ENCODE assay signal across 8 mouse cellular contexts in the genomic region with DNA sequence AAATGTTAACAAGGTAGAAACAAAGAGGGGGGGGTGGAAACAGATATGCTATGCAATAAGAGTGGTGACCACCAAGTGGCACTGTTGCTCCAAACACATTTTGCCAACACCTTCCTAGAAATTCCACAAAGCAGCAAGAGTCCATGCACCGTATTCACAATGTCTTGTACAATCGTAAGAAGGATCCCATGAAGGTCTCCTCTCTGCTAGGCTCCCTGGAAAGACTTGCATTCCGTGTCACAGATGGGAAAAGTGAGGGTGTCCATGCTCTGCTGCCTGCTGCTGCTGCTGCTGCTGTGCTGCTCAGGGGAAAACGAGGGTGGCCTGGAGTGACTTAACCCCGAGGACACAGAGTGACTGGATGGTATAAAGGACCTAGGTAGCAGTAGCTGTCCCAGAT. TPM values are rescaled to one million over a fixed set of nuclear protein-coding genes. Genes with fewer than 3 reads are reported as not detected.
DNase-seq lines count a peak whose midpoint lies in the region; ATAC-seq lines count a peak whose summit lies in the region.

No protein-coding gene starts in this region.

- ATAC-seq in embryonic facial prominence, embryonic 11.5 days (replicated peaks; ENCODE audit: insufficient number of reproducible peaks, low FRiP score, low TSS enrichment, low read depth) = no peak
- ATAC-seq in hindbrain, embryonic 16.5 days = peak; percentile 48; the same call in 1 of the 2 replicates
- ATAC-seq in limb, embryonic 13.5 days (ENCODE audit: low FRiP score, low read depth) = no peak
- no peak for ATAC-seq in neural tube, embryonic 14.5 days (ENCODE audit: low read depth)

- H3K4me1 ChIP-seq in embryonic facial prominence, embryonic 11.5 days (ENCODE audit: control insufficient read depth, insufficient read depth, low read length) = no peaks in the 10 kb centered on the region
- peaks cover 6% of the 10 kb centered on the region for H3K4me1 ChIP-seq in hindbrain, embryonic 16.5 days (ENCODE audit: control insufficient read depth, insufficient read depth, low read depth, low read length)
- H3K4me1 ChIP-seq in limb, embryonic 13.5 days = peaks cover 10% of the 10 kb centered on the region
- H3K4me1 ChIP-seq in neural tube, embryonic 14.5 days (ENCODE audit: control insufficient read depth, insufficient read depth, low read length) = no peaks in the 10 kb centered on the region; the same call in 1 of the 2 replicates

- DNase-seq in adrenal gland, postnatal 36 days = peak; percentile 12 to 17
- no peak for DNase-seq in adrenal gland, adult 2 months
- peak; percentile 15 for DNase-seq in A20 (ENCODE audit: low read depth, low spot score)
- peak; percentile 65 for DNase-seq in embryonic facial prominence, embryonic 11.5 days (ENCODE audit: low spot score)
- no peak for DNase-seq in thymus, postnatal 10 days (ENCODE audit: low spot score in 2 of 2)

- no peaks in the 10 kb centered on the region for H3K36me3 ChIP-seq in embryonic facial prominence, embryonic 11.5 days (replicated peaks; ENCODE audit: control insufficient read depth, insufficient read depth, low read depth, low read length)
- H3K36me3 ChIP-seq in hindbrain, embryonic 16.5 days (ENCODE audit: control insufficient read depth, insufficient read depth, low read length) = no peaks in the 10 kb centered on the region
- H3K36me3 ChIP-seq in limb, embryonic 13.5 days = no peaks in the 10 kb centered on the region
- no peaks in the 10 kb centered on the region for H3K36me3 ChIP-seq in neural tube, embryonic 14.5 days (ENCODE audit: control insufficient read depth, insufficient read depth, low read length)

- H3K4me2 ChIP-seq in embryonic facial prominence, embryonic 11.5 days (ENCODE audit: low read depth, low read length) = peak overlapping the region; percentile 29
- H3K4me2 ChIP-seq in hindbrain, embryonic 16.5 days (ENCODE audit: low read length) = peak overlapping the region; percentile 55
- H3K4me2 ChIP-seq in limb, embryonic 13.5 days (replicated peaks) = peak overlapping the region; percentile 51
- H3K4me2 ChIP-seq in neural tube, embryonic 14.5 days (ENCODE audit: low read depth, low read length) = peak overlapping the region; percentile 29; the same call in 1 of the 2 replicates

- no peaks in the 10 kb centered on the region for H3K27me3 ChIP-seq in embryonic facial prominence, embryonic 11.5 days (ENCODE audit: control insufficient read depth, insufficient read depth, low read length)
- H3K27me3 ChIP-seq in hindbrain, embryonic 16.5 days (replicated peaks; ENCODE audit: control insufficient read depth, insufficient read depth, low read length) = no peaks in the 10 kb centered on the region
- 0 out of 2 replicates have a peak, but pooled peaks cover 2% of the 10 kb centered on the region for H3K27me3 ChIP-seq in limb, embryonic 13.5 days
- no peaks in the 10 kb centered on the region for H3K27me3 ChIP-seq in neural tube, embryonic 14.5 days (ENCODE audit: control insufficient read depth, insufficient read depth, low read length)

- H3K27ac ChIP-seq in embryonic facial prominence, embryonic 11.5 days (replicated peaks; ENCODE audit: low read depth, low read length) = no peak overlapping the region
- H3K27ac ChIP-seq in hindbrain, embryonic 16.5 days (ENCODE audit: low read depth, low read length) = no peak overlapping the region
- H3K27ac ChIP-seq in limb, embryonic 13.5 days = no peak overlapping the region
- H3K27ac ChIP-seq in neural tube, embryonic 14.5 days (ENCODE audit: low read depth, low read length) = no peak overlapping the region

- H3K9me3 ChIP-seq in embryonic facial prominence, embryonic 11.5 days (replicated peaks; ENCODE audit: control insufficient read depth, low read length) = no peaks in the 10 kb centered on the region
- H3K9me3 ChIP-seq in hindbrain, embryonic 16.5 days (ENCODE audit: control insufficient read depth, low read length) = no peaks in the 10 kb centered on the region
- H3K9me3 ChIP-seq in limb, embryonic 13.5 days = no peaks in the 10 kb centered on the region
- H3K9me3 ChIP-seq in neural tube, embryonic 14.5 days (ENCODE audit: control insufficient read depth, low read length) = no peaks in the 10 kb centered on the region

- H3K4me3 ChIP-seq in embryonic facial prominence, embryonic 11.5 days (ENCODE audit: low read depth, low read length) = no peak overlapping the region
- no peak overlapping the region for H3K4me3 ChIP-seq in hindbrain, embryonic 16.5 days (ENCODE audit: low read length)
- H3K4me3 ChIP-seq in limb, embryonic 13.5 days = 0 out of 2 replicates have a peak overlapping the region, but pooled peaks have one; percentile 5
- H3K4me3 ChIP-seq in neural tube, embryonic 14.5 days (ENCODE audit: low read depth, low read length) = no peak overlapping the region

- no peak overlapping the region; the same call in 1 of the 2 replicates for H3K9ac ChIP-seq in embryonic facial prominence, embryonic 11.5 days (replicated peaks; ENCODE audit: low read length)
- H3K9ac ChIP-seq in hindbrain, embryonic 16.5 days (ENCODE audit: low read depth, low read length) = peak overlapping the region; percentile 57; the same call in 1 of the 2 replicates
- H3K9ac ChIP-seq in limb, embryonic 13.5 days = no peak overlapping the region
- 0 out of 2 replicates have a peak overlapping the region, but pooled peaks have one; percentile 21 for H3K9ac ChIP-seq in neural tube, embryonic 14.5 days (replicated peaks; ENCODE audit: low read depth, low read length)

- 14% methylated on average over 5 of the region's 5 CpGs for WGBS in embryonic facial prominence, embryonic 11.5 days
- 15% methylated on average over 5 of the region's 5 CpGs for WGBS in hindbrain, embryonic 16.5 days
- 11% methylated on average over 5 of the region's 5 CpGs for WGBS in limb, embryonic 13.5 days
- WGBS in neural tube, embryonic 14.5 days = 20% methylated on average over 5 of the region's 5 CpGs

RNA-seq across cellular contexts. Expression of gene Dhrs7c, which starts 21.6 kb away (rescaled TPM):
- total RNA-seq in adrenal gland, postnatal 36 days (2021) = not detected
- total RNA-seq in adrenal gland, adult 2 months (2021) = not detected
- not detected in 2 replicates for polyA plus RNA-seq in adrenal gland, adult 2 months (2012; rRNA removed)
- polyA plus RNA-seq in embryonic facial prominence, embryonic 11.5 days (2014; fragmentation: Nextera tagmentation; extraction: Ambion mirVana) = not detected in 2 replicates
- polyA plus RNA-seq in hindbrain, embryonic 16.5 days (2015; fragmentation: Nextera tagmentation; extraction: Ambion mirVana) = 0.82 TPM in 1 of 2 replicates, not detected in the other
- polyA plus RNA-seq in limb, embryonic 13.5 days (2015; fragmentation: Nextera tagmentation; extraction: Ambion mirVana) = 5.4 and 5.7 TPM in 2 replicates
- polyA plus RNA-seq in neural tube, embryonic 14.5 days (2014; fragmentation: Nextera tagmentation; extraction: Ambion mirVana) = 0.33 TPM in 1 of 2 replicates, not detected in the other

RNA-seq across cellular contexts. Expression of gene Gsg1l2, which starts 45.2 kb away (rescaled TPM):
- total RNA-seq in adrenal gland, postnatal 36 days (2021) = not detected
- total RNA-seq in adrenal gland, adult 2 months (2021) = not detected
- not detected in 2 replicates for polyA plus RNA-seq in adrenal gland, adult 2 months (2012; rRNA removed)
- polyA plus RNA-seq in embryonic facial prominence, embryonic 11.5 days (2014; fragmentation: Nextera tagmentation; extraction: Ambion mirVana) = not detected in 2 replicates
- 0.22 and 0.26 TPM in 2 replicates for polyA plus RNA-seq in hindbrain, embryonic 16.5 days (2015; fragmentation: Nextera tagmentation; extraction: Ambion mirVana)
- not detected in 2 replicates for polyA plus RNA-seq in limb, embryonic 13.5 days (2015; fragmentation: Nextera tagmentation; extraction: Ambion mirVana)
- 0.23 TPM in 1 of 2 replicates, not detected in the other for polyA plus RNA-seq in neural tube, embryonic 14.5 days (2014; fragmentation: Nextera tagmentation; extraction: Ambion mirVana)

RNA-seq across cellular contexts. Expression of gene Glp2r, which starts 48.7 kb away (rescaled TPM):
- total RNA-seq in adrenal gland, postnatal 36 days (2021) = under 1 TPM; 0.07 to 0.10 TPM
- total RNA-seq in adrenal gland, adult 2 months (2021) = under 1 TPM in 1 of 2 experiments, not detected in 1; 0.55 TPM
- 0.02 TPM in 1 of 2 replicates, not detected in the other for polyA plus RNA-seq in adrenal gland, adult 2 months (2012; rRNA removed)
- 0.18 TPM in 1 of 2 replicates, not detected in the other for polyA plus RNA-seq in embryonic facial prominence, embryonic 11.5 days (2014; fragmentation: Nextera tagmentation; extraction: Ambion mirVana)
- polyA plus RNA-seq in hindbrain, embryonic 16.5 days (2015; fragmentation: Nextera tagmentation; extraction: Ambion mirVana) = 0.02 and 0.05 TPM in 2 replicates
- polyA plus RNA-seq in limb, embryonic 13.5 days (2015; fragmentation: Nextera tagmentation; extraction: Ambion mirVana) = 0.05 TPM in 1 of 2 replicates, not detected in the other
- polyA plus RNA-seq in neural tube, embryonic 14.5 days (2014; fragmentation: Nextera tagmentation; extraction: Ambion mirVana) = 0.05 TPM in 1 of 2 replicates, not detected in the other

Comparison
In these comparisons a context has a peak if more than half of its experiments do, and no peak if none do; other contexts are left out.
1. DNase-seq: peak in adrenal gland, postnatal 36 days (2 of 2), A20 (single experiment) and embryonic facial prominence, embryonic 11.5 days (single experiment); none in adrenal gland, adult 2 months (single experiment) and thymus, postnatal 10 days (0 of 2).
2. H3K9ac ChIP-seq: peak in hindbrain, embryonic 16.5 days (single experiment) and neural tube, embryonic 14.5 days (single experiment); none in embryonic facial prominence, embryonic 11.5 days (single experiment) and limb, embryonic 13.5 days (single experiment).
3. Peak in every context shown above with its lines, with median percentiles within 50 percentile points of each other: H3K4me2 ChIP-seq.